Mouse (Mus musculus) heart, adult 2 months (tissue): Measurements from ENCODE around the gene Sestd1. TPM values are rescaled to one million over a fixed set of nuclear protein-coding genes. Genes with fewer than 3 reads are reported as not detected.
A peak's percentile ranks its signal among the peaks of the same experiment; 100 is the strongest.

ENCODE experiments used
- DNase-seq, 2 experiments: peaks; one replicate each; pipeline ENCODE4 v3.0.0; 2021
- H3K27ac ChIP-seq: fragments of 200-600 bp; 2 replicates; pipeline ENCODE4 v1.8.1; 2022
- H3K27me3 ChIP-seq: fragments of 200-500 bp; 2 replicates; pipeline ENCODE4 v1.6.1; 2012; ENCODE audit warnings: mild to moderate bottlenecking, low read length, inconsistent platforms, mixed read lengths; ENCODE audit not compliant: control insufficient read depth, insufficient read depth
- H3K36me3 ChIP-seq: fragments of 200-500 bp; 2 replicates; pipeline ENCODE4 v1.6.1; 2012; ENCODE audit warnings: low read length, inconsistent platforms; ENCODE audit not compliant: control insufficient read depth, insufficient read depth
- H3K4me1 ChIP-seq: fragments of 200-500 bp; 2 replicates; pipeline ENCODE4 v1.6.1; 2011; ENCODE audit warnings: low read length; ENCODE audit not compliant: control insufficient read depth, insufficient read depth
- H3K4me3 ChIP-seq: fragments of 200-600 bp; 2 replicates; pipeline ENCODE4 v1.8.1; 2022
- H3K79me2 ChIP-seq: fragments of 200-500 bp; replicated peaks from 2 replicates; pipeline ENCODE4 v1.6.1; 2012; ENCODE audit warnings: mild to moderate bottlenecking, inconsistent platforms, low read length, moderate library complexity, mixed read lengths; ENCODE audit not compliant: control insufficient read depth, insufficient read depth
- H3K9ac ChIP-seq: fragments of 200-500 bp; 2 replicates; pipeline ENCODE4 v1.6.1; 2012; ENCODE audit warnings: low read depth, mild to moderate bottlenecking, control low read depth, inconsistent platforms, low read length, mixed read lengths
- CTCF ChIP-seq: fragments of 200-600 bp; IDR thresholded peaks from 2 replicates; pipeline ENCODE4 v1.8.1; 2022; ENCODE audit warnings: antibody characterized with exemption, mild to moderate bottlenecking, moderate library complexity
- EP300 ChIP-seq: fragments of 200-500 bp; IDR thresholded peaks from 2 replicates; pipeline ENCODE4 v1.6.1; 2011; ENCODE audit warnings: low read depth, low read length, control low read depth; ENCODE audit not compliant: insufficient read depth
- POLR2A ChIP-seq: fragments of 200-500 bp; IDR thresholded peaks from 2 replicates; pipeline ENCODE4 v1.6.1; 2011; ENCODE audit warnings: mild to moderate bottlenecking, low read depth, low read length, control low read depth; ENCODE audit not compliant: insufficient read depth
- WGBS: fragments of 180-500 bp; shearing (Covaris S2); methylation state at CpG from one replicate; pipeline ENCODE4 v1.1.7; 2018; 5-methylcytosine and 5-hydroxymethylcytosine counted together
- intact Hi-C: fragments of 180-260 bp; cut with DNase I; formaldehyde crosslinking; loops from one replicate; pipeline ENCODE4 v1.15.1; 2025
- polyA plus RNA-seq: library from polyadenylated mRNA; depleted of rRNA; stranded (reverse); fragments of >200 nt; gene quantifications from 2 replicates; pipeline ENCODE4 v1.2.3, GENCODE M21; 2012
- total RNA-seq, 2 experiments: library from RNA; stranded (reverse); gene quantifications; 2 replicates each; pipeline ENCODE4 v1.2.3; 2021

The Sestd1 gene
- total and polyA plus RNA-seq, 3 experiments, result 9.0 to 21.2 (median 18.3) TPM

DNA sequence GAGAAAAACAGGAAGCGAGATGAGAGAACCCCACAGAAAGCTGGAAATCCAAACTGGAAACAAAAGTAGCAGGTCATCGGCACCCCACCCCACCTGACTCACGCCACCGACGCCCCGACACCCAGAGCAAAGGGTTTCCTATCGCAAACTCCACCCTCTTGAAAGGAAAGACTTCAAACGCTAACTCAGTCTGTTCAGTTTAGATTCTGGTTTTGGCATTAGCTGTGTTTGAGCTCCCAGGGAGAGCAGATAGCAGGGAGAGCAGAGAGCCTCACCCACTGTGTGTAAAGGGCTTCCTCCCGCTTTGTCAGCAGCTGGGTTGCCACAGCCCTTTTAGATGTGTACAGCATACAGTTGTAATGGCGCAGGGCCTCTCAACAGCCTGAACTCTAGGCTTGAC, 104.0 kb downstream of the Sestd1 start:
- 0 out of 2 replicates have a peak overlapping the region, but pooled peaks have one; percentile 14 for H3K4me3 ChIP-seq
- no peak for TF ChIP-seq CTCF
- TF ChIP-seq EP300, result no peak
- TF ChIP-seq POLR2A, result no peak
- DNase-seq, result no peak
- H3K9ac ChIP-seq, result peak overlapping the region; percentile 14
- 10% methylated on average over 10 of the region's 10 CpGs for WGBS
- no peaks in the 10 kb centered on the region for H3K79me2 ChIP-seq
- no peaks in the 10 kb centered on the region for H3K27me3 ChIP-seq
- intact Hi-C loops, result no loop called here
- peaks cover 2% of the 10 kb centered on the region for H3K36me3 ChIP-seq
- H3K4me1 ChIP-seq, result peaks cover 13% of the 10 kb centered on the region
- peak overlapping the region; percentile 54 for H3K27ac ChIP-seq

DNA sequence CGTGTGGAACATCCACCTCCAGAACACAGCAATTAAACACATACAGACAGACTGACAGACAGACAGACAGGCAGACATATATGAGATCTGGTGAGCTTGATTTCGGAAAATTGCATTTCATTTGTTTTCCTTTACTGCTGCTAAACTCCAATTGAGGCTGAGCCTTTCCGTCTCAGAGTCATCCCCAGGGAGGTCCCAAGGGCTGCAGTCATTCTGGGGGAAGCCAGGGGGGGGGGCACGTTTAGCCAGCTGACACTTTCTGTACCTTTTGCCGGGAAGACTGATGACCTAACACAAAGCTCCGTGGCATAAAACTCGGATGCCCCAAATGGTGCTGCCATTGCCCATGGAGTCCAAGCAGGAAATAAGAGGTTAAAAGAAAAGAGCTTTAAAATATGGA, 105.0 kb downstream of the Sestd1 start:
- Histone ChIP-seq H3K9ac (no peak overlapping the region), H3K4me1 (peaks cover 13% of the 10 kb centered on the region), H3K36me3 (peaks cover 2% of the 10 kb centered on the region), H3K27me3 (no peaks in the 10 kb centered on the region), H3K79me2 (no peaks in the 10 kb centered on the region), H3K27ac (no peak overlapping the region; the same call in none of the 2 replicates), H3K4me3 (no peak overlapping the region)
- intact Hi-C loops, result no loop called here
- TF ChIP-seq EP300 (no peak), POLR2A (no peak), CTCF (no peak)
- no peak for DNase-seq
- 51% methylated on average over 7 of the region's 7 CpGs for WGBS

DNA sequence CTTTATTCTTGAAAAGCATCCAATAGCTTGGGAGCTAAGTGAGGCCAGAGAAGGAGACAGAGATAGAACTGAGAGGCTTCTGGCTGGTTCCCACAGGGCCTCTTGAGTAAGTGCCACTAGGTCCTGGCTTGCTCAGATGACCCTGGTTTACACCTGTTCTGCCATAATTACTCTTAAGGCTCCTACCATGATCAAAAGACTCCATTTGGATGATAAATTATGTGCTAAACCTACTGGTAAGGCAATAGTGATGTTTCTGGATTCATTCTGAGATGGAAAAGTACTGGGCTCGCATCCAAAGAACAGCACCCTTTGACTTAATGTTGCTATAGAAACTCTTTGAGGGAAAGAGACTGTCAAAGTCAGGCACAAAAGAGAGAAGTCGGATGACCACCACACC, 106.1 kb downstream of the Sestd1 start:
- Histone ChIP-seq H3K27me3 (no peaks in the 10 kb centered on the region), H3K27ac (peak overlapping the region; percentile 93), H3K4me1 (peaks cover 13% of the 10 kb centered on the region), H3K4me3 (no peak overlapping the region), H3K36me3 (peaks cover 2% of the 10 kb centered on the region), H3K9ac (no peak overlapping the region), H3K79me2 (no peaks in the 10 kb centered on the region)
- no peak for TF ChIP-seq POLR2A
- no peak for TF ChIP-seq EP300
- no peak for TF ChIP-seq CTCF
- intact Hi-C loops, result no loop called here
- 68% methylated on average over 2 of the region's 2 CpGs for WGBS
- DNase-seq, result peak; percentile 38 to 52

DNA sequence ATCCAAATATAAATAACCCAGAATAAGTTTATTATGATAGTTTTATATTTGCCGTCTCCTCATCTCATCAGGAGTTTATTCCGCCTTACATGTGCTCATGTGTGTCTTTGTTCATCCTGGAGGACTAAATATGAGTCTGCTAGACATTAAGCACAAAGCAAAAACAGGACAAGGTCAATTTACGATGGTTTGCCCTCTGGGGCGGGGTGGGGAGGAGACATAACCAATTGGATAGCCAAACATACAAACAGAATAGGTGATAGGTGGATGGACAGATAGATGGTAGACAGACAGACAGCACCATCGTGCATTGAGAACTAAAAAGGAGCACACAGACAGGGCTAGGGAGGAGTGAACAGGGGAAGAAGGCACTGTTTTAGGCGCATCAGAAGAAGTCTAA, 106.6 kb downstream of the Sestd1 start:
- H3K36me3 ChIP-seq, result peaks cover 2% of the 10 kb centered on the region
- intact Hi-C loops, result no loop called here
- DNase-seq, result no peak
- H3K27ac ChIP-seq, result peak overlapping the region; percentile 93
- peak overlapping the region; percentile 35; the same call in 1 of the 2 replicates for H3K9ac ChIP-seq
- H3K4me1 ChIP-seq, result peaks cover 13% of the 10 kb centered on the region
- H3K79me2 ChIP-seq, result no peaks in the 10 kb centered on the region
- TF ChIP-seq EP300 (no peak), CTCF (no peak), POLR2A (no peak; the same call in 1 of the 2 replicates)
- 66% methylated on average over 6 of the region's 6 CpGs for WGBS
- no peak overlapping the region for H3K4me3 ChIP-seq
- no peaks in the 10 kb centered on the region for H3K27me3 ChIP-seq

DNA sequence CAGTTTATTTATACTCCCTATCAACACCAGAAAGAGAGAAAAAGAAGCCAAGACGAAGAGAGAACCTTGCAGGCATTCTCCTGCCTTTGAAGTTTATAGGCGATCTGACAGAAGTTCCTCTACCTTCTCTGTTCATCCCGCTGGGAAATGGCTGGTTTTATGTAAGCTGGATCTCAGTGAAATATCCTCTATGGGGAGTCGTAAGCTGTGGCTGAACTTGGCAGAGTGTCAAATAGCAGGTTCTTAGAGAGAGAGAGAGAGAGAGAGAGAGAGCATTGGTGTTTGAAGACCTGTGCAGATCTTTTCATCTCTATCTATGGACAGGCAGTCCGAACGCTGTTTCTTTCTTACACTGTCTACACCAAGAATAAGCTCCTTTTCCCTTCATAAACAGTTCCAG, 107.0 kb downstream of the Sestd1 start:
- H3K9ac ChIP-seq, result no peak overlapping the region
- no peaks in the 10 kb centered on the region for H3K27me3 ChIP-seq
- peaks cover 13% of the 10 kb centered on the region for H3K4me1 ChIP-seq
- TF ChIP-seq CTCF (no peak), POLR2A (no peak), EP300 (no peak)
- intact Hi-C loops, result no loop called here
- H3K36me3 ChIP-seq, result peaks cover 2% of the 10 kb centered on the region
- WGBS, result 52% methylated on average over 6 of the region's 6 CpGs
- H3K27ac ChIP-seq, result peak overlapping the region; percentile 93
- no peaks in the 10 kb centered on the region for H3K79me2 ChIP-seq
- DNase-seq, result no peak
- H3K4me3 ChIP-seq, result no peak overlapping the region

DNA sequence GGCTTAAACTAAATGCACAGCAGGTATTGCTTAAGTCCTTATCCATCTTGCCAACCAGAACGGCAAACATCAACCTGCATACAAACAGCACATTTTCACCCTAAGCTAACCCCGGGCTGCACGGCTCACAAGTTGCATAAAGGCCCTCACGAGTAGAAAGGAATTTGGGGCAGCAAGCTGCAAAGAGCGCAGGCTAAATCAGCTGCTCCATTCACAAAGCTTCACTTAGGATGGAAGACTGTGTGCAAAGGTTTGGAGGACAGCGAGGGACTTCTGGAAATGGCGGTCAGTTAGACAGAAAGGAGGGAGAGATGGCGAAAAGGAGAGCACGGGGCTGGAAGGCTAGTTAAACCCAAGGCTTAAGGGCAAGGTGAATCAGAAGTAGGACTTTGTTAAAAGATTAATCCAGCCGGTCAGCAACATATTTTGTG, 108.1 kb downstream of the Sestd1 start:
- peak overlapping the region; percentile 93 for H3K27ac ChIP-seq
- no peak overlapping the region for H3K9ac ChIP-seq
- intact Hi-C loops, result no loop called here
- H3K27me3 ChIP-seq, result no peaks in the 10 kb centered on the region
- H3K4me1 ChIP-seq, result peaks cover 12% of the 10 kb centered on the region
- peak in 1 of 2 experiments; percentile 39 for DNase-seq
- 0 out of 2 replicates have a peak, but pooled peaks have one; percentile 7 for TF ChIP-seq POLR2A
- no peak for TF ChIP-seq CTCF
- WGBS, result 57% methylated on average over 10 of the region's 10 CpGs
- H3K4me3 ChIP-seq, result peak overlapping the region; percentile 28; the same call in 1 of the 2 replicates
- no peaks in the 10 kb centered on the region for H3K79me2 ChIP-seq
- H3K36me3 ChIP-seq, result peaks cover 2% of the 10 kb centered on the region
